Mouse (Mus musculus) neural tube, embryonic 14.5 days (tissue): ENCODE measurements at regions not wholly inside any gene's neighbourhood (a gene's known extent, or its start where the extent isn't known, plus 50 kb on each side); places are given as distances from the start of the nearest gene placed in this dataset.

ENCODE experiments used
- ATAC-seq: fragments of 200-750 bp; cut with Nextera tagmentation; 2 replicates; pipeline ENCODE4 v1.8.0; 2017; ENCODE audit warnings: low read depth, mild to moderate bottlenecking, moderate TSS enrichment, moderate library complexity
- H3K27ac ChIP-seq: fragments of 300-500 bp; sonication (generic); 2 replicates; pipeline ENCODE4 v1.5.1; 2014; ENCODE audit warnings: low read depth, mild to moderate bottlenecking, control low read depth, low read length, moderate library complexity, mixed read lengths
- H3K27me3 ChIP-seq: fragments of 300-500 bp; sonication (generic); 2 replicates; pipeline ENCODE4 v1.6.1; 2014; ENCODE audit warnings: low read length; ENCODE audit not compliant: control insufficient read depth, insufficient read depth
- H3K36me3 ChIP-seq: fragments of 300-500 bp; sonication (generic); 2 replicates; pipeline ENCODE4 v1.6.1; 2014; ENCODE audit warnings: low read length, mixed read lengths; ENCODE audit not compliant: control insufficient read depth, insufficient read depth
- H3K4me1 ChIP-seq: fragments of 300-500 bp; sonication (generic); 2 replicates; pipeline ENCODE4 v1.6.1; 2014; ENCODE audit warnings: low read length; ENCODE audit not compliant: control insufficient read depth, insufficient read depth
- H3K4me2 ChIP-seq: fragments of 300-500 bp; sonication (generic); 2 replicates; pipeline ENCODE4 v1.6.1; 2014; ENCODE audit warnings: mild to moderate bottlenecking, low read depth, low read length, control low read depth
- H3K4me3 ChIP-seq: fragments of 300-500 bp; sonication (generic); 2 replicates; pipeline ENCODE4 v1.5.1; 2014; ENCODE audit warnings: low read depth, low read length, control low read depth, mixed read lengths
- H3K9ac ChIP-seq: fragments of 300-500 bp; sonication (generic); replicated peaks from 2 replicates; pipeline ENCODE4 v1.6.1; 2014; ENCODE audit warnings: low read depth, mild to moderate bottlenecking, control low read depth, low read length, mixed read lengths
- H3K9me3 ChIP-seq: fragments of 300-500 bp; sonication (generic); 2 replicates; pipeline ENCODE4 v1.6.1; 2016; ENCODE audit warnings: low read length; ENCODE audit not compliant: control insufficient read depth
- WGBS: fragments of 180-500 bp; shearing (Covaris S2); extraction: QIAGEN DNeasy Blood & Tissue Kit; methylation state at CpG from one replicate; pipeline ENCODE4 v1.1.7; 2014; 5-methylcytosine and 5-hydroxymethylcytosine counted together

- no peaks in the 10 kb centered on the region for H3K36me3 ChIP-seq
- no peak overlapping the region for H3K4me3 ChIP-seq
- no peaks in the 10 kb centered on the region for H3K27me3 ChIP-seq
- H3K4me1 ChIP-seq = no peaks in the 10 kb centered on the region
- 83% methylated on average over 3 of the region's 3 CpGs for WGBS
- H3K27ac ChIP-seq = no peak overlapping the region
- no peak overlapping the region for H3K9ac ChIP-seq
- no peaks in the 10 kb centered on the region for H3K9me3 ChIP-seq
- H3K4me2 ChIP-seq = no peak overlapping the region
- no peak for ATAC-seq
Measured at GRCm38 (mm10) chr12:49827769-49828168, 442.8 kb downstream of the Gm43517 start.

GRCm38 (mm10) chr12:49828553-49828952, 443.6 kb downstream of the Gm43517 start:
- WGBS = 88% methylated on average over 4 of the region's 4 CpGs
- Histone ChIP-seq H3K36me3 (no peaks in the 10 kb centered on the region), H3K9me3 (no peaks in the 10 kb centered on the region), H3K4me2 (no peak overlapping the region), H3K27me3 (no peaks in the 10 kb centered on the region), H3K4me3 (no peak overlapping the region), H3K27ac (no peak overlapping the region), H3K4me1 (no peaks in the 10 kb centered on the region), H3K9ac (no peak overlapping the region)
- ATAC-seq = no peak

- 95% methylated on average over 4 of the region's 4 CpGs for WGBS
- no peak for ATAC-seq
- no peaks in the 10 kb centered on the region for H3K4me1 ChIP-seq
Measured at GRCm38 (mm10) chr12:49830665-49831064, 445.7 kb downstream of the Gm43517 start.

GRCm38 (mm10) chr12:49832118-49832847, 447.3 kb downstream of the Gm43517 start:
- no peaks in the 10 kb centered on the region for H3K27me3 ChIP-seq
- H3K4me3 ChIP-seq = no peak overlapping the region
- WGBS = 72% methylated on average over 3 of the region's 3 CpGs
- no peak overlapping the region for H3K9ac ChIP-seq
- no peaks in the 10 kb centered on the region for H3K36me3 ChIP-seq
- no peak overlapping the region for H3K27ac ChIP-seq
- no peak for ATAC-seq
- H3K9me3 ChIP-seq = no peaks in the 10 kb centered on the region
- H3K4me2 ChIP-seq = no peak overlapping the region
- H3K4me1 ChIP-seq = no peaks in the 10 kb centered on the region

More at GRCm38 (mm10) chr12:49830665-49831064, 445.7 kb downstream of the Gm43517 start:
- no peaks in the 10 kb centered on the region for H3K9me3 ChIP-seq
- H3K9ac ChIP-seq = no peak overlapping the region
- no peak overlapping the region for H3K27ac ChIP-seq
- H3K36me3 ChIP-seq = no peaks in the 10 kb centered on the region
- H3K27me3 ChIP-seq = no peaks in the 10 kb centered on the region
- no peak overlapping the region for H3K4me2 ChIP-seq
- H3K4me3 ChIP-seq = no peak overlapping the region

GRCm38 (mm10) chr12:49836282-49837070, 451.5 kb downstream of the Gm43517 start:
- WGBS = 66% methylated on average over 7 of the region's 7 CpGs
- no peaks in the 10 kb centered on the region for H3K36me3 ChIP-seq
- ATAC-seq = no peak
- no peaks in the 10 kb centered on the region for H3K9me3 ChIP-seq
- H3K4me1 ChIP-seq = no peaks in the 10 kb centered on the region
- H3K27ac ChIP-seq = no peak overlapping the region
- no peak overlapping the region for H3K4me3 ChIP-seq
- no peak overlapping the region for H3K4me2 ChIP-seq
- no peaks in the 10 kb centered on the region for H3K27me3 ChIP-seq
- H3K9ac ChIP-seq = no peak overlapping the region

- no peaks in the 10 kb centered on the region for H3K27me3 ChIP-seq
- no peak overlapping the region for H3K9ac ChIP-seq
- no peak for ATAC-seq
- no peak overlapping the region for H3K4me2 ChIP-seq
- H3K27ac ChIP-seq = no peak overlapping the region
- H3K36me3 ChIP-seq = no peaks in the 10 kb centered on the region
- H3K4me1 ChIP-seq = no peaks in the 10 kb centered on the region
- H3K4me3 ChIP-seq = no peak overlapping the region
- WGBS = 84% methylated on average over 2 of the region's 2 CpGs
- H3K9me3 ChIP-seq = no peaks in the 10 kb centered on the region
Measured at GRCm38 (mm10) chr12:49885507-49885906, 500.5 kb downstream of the Gm43517 start.

- H3K4me3 ChIP-seq = no peak overlapping the region
- H3K4me1 ChIP-seq = no peaks in the 10 kb centered on the region
- no peaks in the 10 kb centered on the region for H3K9me3 ChIP-seq
- no peak overlapping the region for H3K4me2 ChIP-seq
- WGBS = 95% methylated on average over 2 of the region's 2 CpGs
- H3K27ac ChIP-seq = no peak overlapping the region
- no peaks in the 10 kb centered on the region for H3K36me3 ChIP-seq
- no peak overlapping the region for H3K9ac ChIP-seq
- H3K27me3 ChIP-seq = no peaks in the 10 kb centered on the region
- ATAC-seq = no peak
Measured at GRCm38 (mm10) chr12:49887246-49887645, 502.3 kb downstream of the Gm43517 start.

GRCm38 (mm10) chr12:49897768-49898167, 512.8 kb downstream of the Gm43517 start:
- ATAC-seq = no peak
- Histone ChIP-seq H3K36me3 (no peaks in the 10 kb centered on the region), H3K4me1 (no peaks in the 10 kb centered on the region), H3K27ac (no peak overlapping the region), H3K9me3 (no peaks in the 10 kb centered on the region), H3K27me3 (no peaks in the 10 kb centered on the region), H3K4me3 (no peak overlapping the region), H3K4me2 (no peak overlapping the region), H3K9ac (no peak overlapping the region)
- WGBS = 88% methylated on average over 2 of the region's 2 CpGs

- H3K9me3 ChIP-seq = no peaks in the 10 kb centered on the region
- no peaks in the 10 kb centered on the region for H3K36me3 ChIP-seq
- ATAC-seq = no peak
Measured at GRCm38 (mm10) chr12:49915691-49916090, 530.7 kb downstream of the Gm43517 start.

More at GRCm38 (mm10) chr12:49915691-49916090, 530.7 kb downstream of the Gm43517 start:
- Histone ChIP-seq H3K9ac (no peak overlapping the region), H3K27ac (no peak overlapping the region), H3K4me2 (no peak overlapping the region), H3K4me1 (no peaks in the 10 kb centered on the region), H3K4me3 (no peak overlapping the region), H3K27me3 (no peaks in the 10 kb centered on the region)
- 95% methylated on average over 3 of the region's 3 CpGs for WGBS
